Mouse (Mus musculus): ENCODE results near the gene Olfr33. TPM values are rescaled to one million over a fixed set of nuclear protein-coding genes. Genes with fewer than 3 reads are reported as not detected.

The Olfr33 gene
- polyA plus RNA-seq (2012; rRNA removed): not detected in 2 replicates

- H3K4me1 ChIP-seq (ENCODE audit: control insufficient read depth, insufficient read depth, low read length): no peaks in the 10 kb centered on the region
- WGBS: 20% methylated on average over 1 of the region's 1 CpGs
- no peak within 1 kb of the TSS for H3K4me3 ChIP-seq (replicated peaks; ENCODE audit: insufficient read depth, low read depth, low read length)
- no peaks in the 10 kb centered on the region for H3K27me3 ChIP-seq (ENCODE audit: control insufficient read depth, insufficient read depth, low read length)
- no peak for TF ChIP-seq CTCF (IDR thresholded peaks at IDR 0.05; ENCODE audit: borderline replicate concordance, insufficient read depth, low read depth, low read length)
- TF ChIP-seq POLR2A (IDR thresholded peaks at IDR 0.05; ENCODE audit: borderline replicate concordance, insufficient read depth, low read length): no peak
- DNase-seq: no peak
- no peak within 1 kb of the TSS for H3K27ac ChIP-seq (ENCODE audit: insufficient read depth, low read length)
Observed at GRCm38 (mm10) chr7:102718970-102719369, at the start of gene Olfr33. Gene Olfr33 (minus strand): TSS chr7:102719070.

DNA sequence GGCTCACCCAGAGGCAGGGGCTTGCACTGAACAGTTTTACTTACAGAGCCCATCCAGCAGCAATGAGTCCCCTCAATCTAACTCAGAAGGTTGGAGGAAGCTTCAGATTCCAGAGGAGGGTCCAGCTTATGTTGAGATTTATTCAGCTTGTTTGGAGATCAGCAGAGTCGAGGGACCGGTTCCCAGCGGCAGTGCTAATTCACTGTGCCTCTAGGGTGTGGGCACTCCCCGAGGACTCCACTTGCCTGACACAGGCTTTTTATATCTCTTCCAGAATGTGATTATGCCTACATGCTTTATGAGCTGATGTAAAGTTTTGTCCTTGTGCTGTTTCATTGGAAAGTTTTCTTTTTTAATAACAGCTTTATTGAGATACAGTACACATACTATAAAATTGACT lies 40.4 kb upstream of the Olfr33 start, which contains the start of the genes Olfr560 and Olfr78:
Olfr560 (minus strand) TSS at position 101 of the 400 bp plus-strand sequence.
Olfr78 (minus strand) TSS at position 206 of the 400 bp plus-strand sequence.
- Histone ChIP-seq H3K27ac (ENCODE audit: insufficient read depth, low read length) (no peak within 1 kb of the TSS), H3K27me3 (ENCODE audit: control insufficient read depth, insufficient read depth, low read length) (no peaks in the 10 kb centered on the region), H3K4me1 (ENCODE audit: control insufficient read depth, insufficient read depth, low read length) (no peaks in the 10 kb centered on the region), H3K4me3 (replicated peaks; ENCODE audit: insufficient read depth, low read depth, low read length) (no peak within 1 kb of the TSS)
- TF ChIP-seq CTCF (IDR thresholded peaks at IDR 0.05; ENCODE audit: borderline replicate concordance, insufficient read depth, low read depth, low read length) (no peak), POLR2A (IDR thresholded peaks at IDR 0.05; ENCODE audit: borderline replicate concordance, insufficient read depth, low read length) (no peak)
- no peak for DNase-seq
- 72% methylated on average over 4 of the region's 4 CpGs for WGBS

- no peak for TF ChIP-seq POLR2A (IDR thresholded peaks at IDR 0.05; ENCODE audit: borderline replicate concordance, insufficient read depth, low read length)
- no peak for TF ChIP-seq CTCF (IDR thresholded peaks at IDR 0.05; ENCODE audit: borderline replicate concordance, insufficient read depth, low read depth, low read length)
- 7% methylated on average over 1 of the region's 1 CpGs for WGBS
- Histone ChIP-seq H3K4me3 (replicated peaks; ENCODE audit: insufficient read depth, low read depth, low read length) (no peak overlapping the region), H3K27me3 (ENCODE audit: control insufficient read depth, insufficient read depth, low read length) (no peaks in the 10 kb centered on the region), H3K4me1 (ENCODE audit: control insufficient read depth, insufficient read depth, low read length) (no peaks in the 10 kb centered on the region), H3K27ac (ENCODE audit: insufficient read depth, low read length) (no peak overlapping the region)
- no peak for DNase-seq
Observed at GRCm38 (mm10) chr7:102752086-102752485, 33.2 kb upstream of the Olfr33 start.

DNA sequence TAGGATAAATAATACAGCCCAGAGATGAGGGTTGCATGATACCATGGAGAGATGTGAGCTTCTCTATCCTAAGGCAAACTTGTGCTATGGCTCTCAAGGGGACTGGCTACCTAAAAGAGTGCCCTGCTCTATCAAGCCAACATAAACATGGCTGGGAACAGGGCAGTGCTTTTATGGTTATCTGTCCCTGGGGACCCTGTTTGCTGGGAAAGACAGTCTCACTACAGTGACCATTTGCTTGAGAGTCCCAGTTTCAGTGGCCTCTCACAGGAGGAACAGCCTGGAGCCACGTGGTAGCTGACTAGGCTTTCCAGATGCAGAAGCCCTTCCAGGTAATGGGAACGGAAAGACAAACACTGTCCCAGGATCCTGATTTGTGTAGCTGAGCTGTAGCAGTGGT lies 18.8 kb upstream of the Olfr33 start:
- no peaks in the 10 kb centered on the region for H3K4me1 ChIP-seq (ENCODE audit: control insufficient read depth, insufficient read depth, low read length)
- no peak overlapping the region for H3K27ac ChIP-seq (ENCODE audit: insufficient read depth, low read length)
- no peak for DNase-seq
- H3K4me3 ChIP-seq (replicated peaks; ENCODE audit: insufficient read depth, low read depth, low read length): no peak overlapping the region
- TF ChIP-seq POLR2A (IDR thresholded peaks at IDR 0.05; ENCODE audit: borderline replicate concordance, insufficient read depth, low read length) (no peak), CTCF (IDR thresholded peaks at IDR 0.05; ENCODE audit: borderline replicate concordance, insufficient read depth, low read depth, low read length) (no peak)
- 46% methylated on average over 2 of the region's 2 CpGs for WGBS
- H3K27me3 ChIP-seq (ENCODE audit: control insufficient read depth, insufficient read depth, low read length): no peaks in the 10 kb centered on the region

GRCm38 (mm10) chr7:102733793-102734192 lies 14.9 kb upstream of the Olfr33 start:
- H3K4me1 ChIP-seq (ENCODE audit: control insufficient read depth, insufficient read depth, low read length): no peaks in the 10 kb centered on the region
- no peak overlapping the region for H3K4me3 ChIP-seq (replicated peaks; ENCODE audit: insufficient read depth, low read depth, low read length)
- DNase-seq: no peak
- 68% methylated on average over 1 of the region's 1 CpGs for WGBS
- H3K27ac ChIP-seq (ENCODE audit: insufficient read depth, low read length): no peak overlapping the region
- no peak for TF ChIP-seq CTCF (IDR thresholded peaks at IDR 0.05; ENCODE audit: borderline replicate concordance, insufficient read depth, low read depth, low read length)
- no peaks in the 10 kb centered on the region for H3K27me3 ChIP-seq (ENCODE audit: control insufficient read depth, insufficient read depth, low read length)

- no peaks in the 10 kb centered on the region for H3K27me3 ChIP-seq (ENCODE audit: control insufficient read depth, insufficient read depth, low read length)
- no peak for TF ChIP-seq POLR2A (IDR thresholded peaks at IDR 0.05; ENCODE audit: borderline replicate concordance, insufficient read depth, low read length)
Observed at GRCm38 (mm10) chr7:102727391-102727790, 8.5 kb upstream of the Olfr33 start, which contains the start of gene Olfr559. Gene Olfr559 (minus strand): TSS chr7:102727491.

DNA sequence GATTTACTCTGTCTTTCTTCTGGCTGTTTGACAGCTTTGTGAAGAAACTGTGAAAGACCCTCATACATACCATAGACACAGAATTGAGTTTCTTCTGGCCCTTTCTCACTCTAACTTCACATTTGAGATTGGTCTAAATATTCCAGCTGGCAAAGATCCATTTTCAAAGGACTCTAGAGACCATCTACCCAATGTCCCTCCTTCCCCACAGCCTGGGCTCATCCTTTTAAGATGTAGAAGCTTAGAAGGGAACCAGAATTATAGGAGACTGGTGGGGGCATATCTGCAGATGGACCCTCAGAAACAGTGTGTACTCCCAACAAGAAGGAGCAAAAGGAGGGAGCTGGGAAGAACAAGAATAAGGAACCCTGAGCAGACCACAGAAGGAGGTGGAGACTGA lies 17.0 kb downstream of the Olfr33 start, which contains the start of gene Olfr558:
Olfr558 (plus strand) TSS at position 301 of the 400 bp plus-strand sequence.
- no peak within 1 kb of the TSS for H3K4me3 ChIP-seq (replicated peaks; ENCODE audit: insufficient read depth, low read depth, low read length)
- TF ChIP-seq CTCF (IDR thresholded peaks at IDR 0.05; ENCODE audit: borderline replicate concordance, insufficient read depth, low read depth, low read length) (no peak), POLR2A (IDR thresholded peaks at IDR 0.05; ENCODE audit: borderline replicate concordance, insufficient read depth, low read length) (no peak)
- no peak for DNase-seq
- 0 out of 2 replicates have a peak, but pooled peaks cover 6% of the 10 kb centered on the region for H3K4me1 ChIP-seq (ENCODE audit: control insufficient read depth, insufficient read depth, low read length)
- no peaks in the 10 kb centered on the region for H3K27me3 ChIP-seq (ENCODE audit: control insufficient read depth, insufficient read depth, low read length)
- no peak within 1 kb of the TSS for H3K27ac ChIP-seq (ENCODE audit: insufficient read depth, low read length)

More at GRCm38 (mm10) chr7:102727391-102727790, 8.5 kb upstream of the Olfr33 start, which contains the start of gene Olfr559:
- no peaks in the 10 kb centered on the region for H3K4me1 ChIP-seq (ENCODE audit: control insufficient read depth, insufficient read depth, low read length)
- DNase-seq: no peak
- H3K4me3 ChIP-seq (replicated peaks; ENCODE audit: insufficient read depth, low read depth, low read length): no peak within 1 kb of the TSS
- no peak within 1 kb of the TSS for H3K27ac ChIP-seq (ENCODE audit: insufficient read depth, low read length)

GRCm38 (mm10) chr7:102698461-102698860 lies 20.4 kb downstream of the Olfr33 start:
- Histone ChIP-seq H3K4me1 (ENCODE audit: control insufficient read depth, insufficient read depth, low read length) (0 out of 2 replicates have a peak, but pooled peaks cover 6% of the 10 kb centered on the region), H3K27ac (ENCODE audit: insufficient read depth, low read length) (no peak overlapping the region), H3K27me3 (ENCODE audit: control insufficient read depth, insufficient read depth, low read length) (no peaks in the 10 kb centered on the region), H3K4me3 (replicated peaks; ENCODE audit: insufficient read depth, low read depth, low read length) (no peak overlapping the region)
- DNase-seq: peak; percentile 19 to 54
- TF ChIP-seq POLR2A (IDR thresholded peaks at IDR 0.05; ENCODE audit: borderline replicate concordance, insufficient read depth, low read length): no peak
- no peak for TF ChIP-seq CTCF (IDR thresholded peaks at IDR 0.05; ENCODE audit: borderline replicate concordance, insufficient read depth, low read depth, low read length)
- 25% methylated on average over 7 of the region's 7 CpGs for WGBS
